ENCODE assay signal across 16 mouse cellular contexts in genomic region chr19:26761257-26761656, GRCm38 (mm10).
"Had no signal": no experiment of that assay in that cellular context is flagged by ENCODE, and none has a peak within 500 bp of the region (broad histone marks: within the 10 kb centered on the region; RNA-seq: fewer than 3 reads in every experiment).

No protein-coding gene starts in this region.

- ATAC-seq: liver, postnatal 0 days had no signal

- H3K4me1 ChIP-seq: limb, embryonic 12.5 days; liver, embryonic 13.5 days; stomach, embryonic 15.5 days had no signal

- H3K9me3 ChIP-seq: limb, embryonic 12.5 days; liver, embryonic 13.5 days; lung, embryonic 15.5 days; megakaryocyte, embryonic 14.5 days; neural tube, embryonic 12.5 days; stomach, embryonic 15.5 days had no signal

- DNase-seq: kidney, postnatal 10 days; kidney, postnatal 4 days; liver; liver, embryonic 13.5 days; liver, postnatal 0 days; lung, postnatal 14 days; spleen, adult 18-20 months; thymus, adult 2 months; thymus, postnatal 25 days had no signal

- H3K36me3 ChIP-seq: liver, embryonic 13.5 days; stomach, embryonic 15.5 days had no signal

- H3K9ac ChIP-seq: limb, embryonic 12.5 days; liver, embryonic 13.5 days; liver, postnatal 0 days; lung, embryonic 15.5 days; neural tube, embryonic 12.5 days; stomach, embryonic 15.5 days had no signal

- H3K4me2 ChIP-seq: limb, embryonic 12.5 days; liver, embryonic 13.5 days; lung, embryonic 15.5 days; neural tube, embryonic 12.5 days; stomach, embryonic 15.5 days had no signal

- H3K27me3 ChIP-seq: limb, embryonic 12.5 days; liver, embryonic 13.5 days; lung, embryonic 15.5 days; megakaryocyte, embryonic 14.5 days; neural tube, embryonic 12.5 days; stomach, embryonic 15.5 days had no signal

- H3K27ac ChIP-seq: layer of hippocampus, adult 2 months; limb, embryonic 12.5 days; liver, embryonic 13.5 days; lung, embryonic 15.5 days; macrophage; neural tube, embryonic 12.5 days; stomach, embryonic 15.5 days had no signal

- H3K4me3 ChIP-seq: layer of hippocampus, adult 2 months; limb, embryonic 12.5 days; liver, embryonic 13.5 days; lung, embryonic 15.5 days; megakaryocyte, embryonic 14.5 days; neural tube, embryonic 12.5 days; stomach, embryonic 15.5 days had no signal
